Mouse (Mus musculus): ENCODE measurements around the gene Tpx2.

The Tpx2 gene

GRCm38 (mm10) chr2:152943568-152943967 lies 95.8 kb downstream of the Tpx2 start:
- no peak for DNase-seq (ENCODE audit: low spot score in 2 of 2)

- no peak for DNase-seq (ENCODE audit: low spot score in 2 of 2)
Observed at GRCm38 (mm10) chr2:152944013-152944412, 96.2 kb downstream of the Tpx2 start.

All from urinary bladder, postnatal 4 days (tissue).